Mouse (Mus musculus): ENCODE results near the gene Kcnn1.
"Not testable (repeated sequence)": the region's sequence is repeated elsewhere in the genome, so short reads cannot be mapped to it uniquely, and the experiment has no call there.

Gene Kcnn1

GRCm38 (mm10) chr8:70841147-70842072, 21.6 kb downstream of the Kcnn1 start:
- peak; percentile 91 for DNase-seq (ENCODE audit: low spot score)

GRCm38 (mm10) chr8:70840590-70840989, 22.5 kb downstream of the Kcnn1 start:
- DNase-seq (ENCODE audit: low spot score) = no peak

GRCm38 (mm10) chr8:70839408-70840351, 23.4 kb downstream of the Kcnn1 start, which contains the start of gene Arrdc2:
Gene Arrdc2 (minus strand): TSS chr8:70839720.
- peak; percentile 100 for DNase-seq (ENCODE audit: low spot score)

DNA sequence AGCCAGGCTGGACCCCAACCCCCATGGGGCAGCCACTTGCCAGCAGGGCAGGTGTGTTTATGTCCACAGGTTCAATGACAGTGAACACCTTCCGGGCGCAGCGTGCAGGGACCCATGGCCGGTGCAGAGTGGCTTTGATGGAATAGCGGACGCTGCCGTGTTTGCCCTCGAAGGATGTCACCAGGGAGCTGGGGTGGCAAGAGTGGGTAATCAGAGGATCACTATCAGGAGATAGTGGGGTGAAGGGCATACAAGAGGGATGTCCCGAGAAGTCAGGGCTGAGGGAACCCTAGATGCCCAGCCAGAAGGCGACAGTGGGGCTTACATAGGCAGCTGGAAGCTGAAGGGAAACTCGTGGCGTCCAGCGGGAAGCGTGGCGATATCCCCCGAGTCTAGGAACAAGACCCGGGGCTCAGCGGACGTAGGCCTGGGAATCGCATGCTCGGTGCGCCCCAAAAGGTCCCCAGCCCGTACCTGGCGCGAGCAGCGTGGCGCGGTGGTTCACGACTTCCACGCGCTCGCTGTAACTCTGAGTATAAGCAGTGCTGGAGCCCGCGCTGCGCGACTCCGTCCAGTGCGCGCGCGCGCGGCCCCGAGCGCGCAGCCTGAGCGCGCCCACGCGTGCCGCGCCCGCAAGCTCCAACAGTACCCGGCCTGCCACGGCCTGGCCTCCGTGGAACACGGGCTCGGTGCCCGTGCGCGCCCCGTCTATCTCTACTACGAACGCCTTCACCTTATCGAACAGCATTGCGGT, 24.2 kb downstream of the Kcnn1 start:
- DNase-seq (ENCODE audit: low spot score) = peak; percentile 27

GRCm38 (mm10) chr8:70836666-70837065, 26.4 kb downstream of the Kcnn1 start:
- no peak for DNase-seq (ENCODE audit: low spot score)

- no peak for DNase-seq (ENCODE audit: low spot score)
Observed at GRCm38 (mm10) chr8:70834071-70834470, 29.0 kb downstream of the Kcnn1 start.

- DNase-seq (ENCODE audit: low spot score) = peak; percentile 70
Observed at GRCm38 (mm10) chr8:70833520-70833919, 29.5 kb downstream of the Kcnn1 start.

DNA sequence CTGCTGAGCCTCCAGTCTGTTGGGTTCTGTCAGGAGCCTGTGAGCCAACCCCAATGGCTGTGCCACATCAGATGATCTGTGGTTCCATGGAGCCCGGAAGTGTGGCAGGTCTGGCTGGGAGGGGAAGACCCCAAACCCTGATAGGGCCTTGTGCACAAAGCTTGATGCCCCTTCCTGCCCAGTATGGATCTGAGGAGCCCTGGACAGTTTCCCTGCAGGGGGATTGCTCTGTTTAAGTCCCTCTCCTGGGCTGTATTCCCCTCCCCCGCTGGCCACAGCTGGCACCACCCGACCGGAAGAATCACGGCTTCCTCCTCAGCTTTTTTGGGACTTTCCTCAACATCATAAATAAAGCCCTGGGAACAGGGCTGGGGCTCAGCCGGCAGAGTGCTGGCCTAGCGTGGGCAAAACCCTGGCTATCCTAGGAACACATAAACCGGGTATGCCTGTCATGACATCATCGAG, 30.0 kb downstream of the Kcnn1 start:
- no peak for DNase-seq (ENCODE audit: low spot score)

- DNase-seq (ENCODE audit: low spot score) = no peak
Observed at GRCm38 (mm10) chr8:70832371-70832770, 30.7 kb downstream of the Kcnn1 start.

DNA sequence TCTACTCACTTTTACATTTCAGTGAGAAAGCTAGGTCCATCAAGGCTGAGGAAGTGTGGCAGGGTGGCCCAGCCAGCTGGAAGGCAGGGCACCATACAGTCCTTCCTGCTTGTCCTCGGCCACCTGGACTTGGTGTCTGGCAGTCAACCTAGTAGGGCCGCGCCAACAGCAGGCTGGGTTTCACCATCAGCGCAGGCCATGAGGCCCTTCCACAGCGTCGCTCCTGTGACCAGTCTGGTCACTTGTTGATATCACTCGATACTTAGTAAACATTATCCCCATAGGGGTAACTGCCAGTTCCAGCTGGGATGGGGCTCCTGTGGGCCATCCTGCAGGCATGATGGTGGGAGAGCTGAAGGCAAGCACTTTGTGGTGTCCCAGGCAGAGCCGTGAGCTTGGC, 31.5 kb downstream of the Kcnn1 start:
- no peak for DNase-seq (ENCODE audit: low spot score)

DNA sequence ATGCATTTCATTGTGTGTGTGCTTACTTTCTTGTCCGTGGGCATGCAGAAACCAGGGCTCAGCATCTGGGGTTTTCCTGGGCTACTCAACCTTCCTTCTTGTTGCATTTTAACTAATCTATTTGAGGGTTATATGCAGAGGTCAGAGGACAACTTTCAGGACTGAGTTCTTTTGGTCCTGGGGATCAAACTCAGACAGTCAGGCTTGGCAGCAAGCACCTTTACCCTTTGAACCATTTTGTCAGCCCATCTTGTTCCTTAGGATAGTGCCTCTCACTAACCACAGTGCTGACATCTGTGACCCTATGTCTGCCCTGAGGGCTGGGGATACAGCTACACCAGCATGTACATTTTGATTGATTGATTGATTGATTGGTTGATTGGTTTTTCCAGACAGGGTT, 35.3 kb downstream of the Kcnn1 start:
- no peak for DNase-seq (ENCODE audit: low spot score)

DNA sequence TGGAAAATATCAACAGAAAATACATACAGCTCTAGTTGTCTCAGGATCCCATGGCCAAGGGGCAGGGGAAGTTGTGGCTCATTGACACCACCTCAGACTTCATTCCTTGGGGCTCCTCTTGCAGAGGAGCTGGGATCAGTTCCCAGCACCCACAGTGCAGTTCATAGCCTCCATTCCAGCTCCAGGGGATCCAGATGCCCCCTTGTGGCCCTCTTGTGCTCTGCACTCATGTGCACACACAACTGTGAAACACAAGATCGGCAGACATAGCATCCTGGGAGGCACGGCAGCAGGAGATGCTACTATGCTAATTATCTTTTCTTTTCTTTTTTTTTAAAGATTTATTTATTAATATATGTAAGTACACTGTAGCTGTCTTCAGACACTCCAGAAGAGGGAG, 36.0 kb downstream of the Kcnn1 start:
- no peak for DNase-seq (ENCODE audit: low spot score)

DNA sequence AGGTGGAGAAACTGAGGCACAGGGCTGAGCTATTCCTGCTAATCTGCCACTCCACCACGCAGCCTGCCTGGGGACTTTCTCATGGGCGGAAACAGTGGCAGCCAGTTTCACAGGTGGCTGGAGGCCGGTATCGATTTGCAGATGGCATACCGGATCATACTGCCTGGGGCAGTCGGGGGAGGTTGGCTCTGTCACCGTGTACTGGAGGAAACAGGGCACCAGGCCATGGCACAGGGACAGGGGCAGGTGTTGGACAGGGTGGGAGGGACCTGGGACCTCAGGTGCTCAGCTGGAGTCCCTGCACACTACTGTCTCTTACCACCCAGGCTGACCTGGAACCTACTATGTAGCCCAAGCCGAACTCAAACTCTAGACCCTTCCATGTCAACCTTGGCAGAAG, 37.2 kb downstream of the Kcnn1 start:
- peak; percentile 47 for DNase-seq (ENCODE audit: low spot score)

GRCm38 (mm10) chr8:70823802-70824201, 39.3 kb downstream of the Kcnn1 start:
- DNase-seq (ENCODE audit: low spot score) = no peak

DNA sequence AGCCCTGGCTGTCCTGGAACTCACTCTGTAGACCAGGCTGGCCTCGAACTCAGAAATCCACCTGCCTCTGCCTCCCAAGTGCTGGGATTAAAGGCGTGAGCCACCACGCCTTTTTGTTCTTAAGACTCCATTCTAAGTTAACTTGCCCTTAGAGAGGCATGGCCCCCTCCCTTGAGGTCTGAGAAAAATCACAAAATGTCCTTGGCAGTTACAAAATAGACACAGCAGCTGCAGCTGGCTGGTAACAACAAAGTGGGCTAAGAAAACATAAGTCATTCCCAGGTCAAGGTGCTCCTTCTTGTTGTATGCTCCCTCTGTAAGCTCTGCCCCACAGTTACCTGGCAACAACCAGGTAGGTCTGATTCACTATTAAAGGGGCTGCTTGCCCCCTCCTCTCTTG, 40.5 kb downstream of the Kcnn1 start:
- not testable (repeated sequence) for DNase-seq (ENCODE audit: low spot score)

GRCm38 (mm10) chr8:70821992-70822391, 41.1 kb downstream of the Kcnn1 start:
- DNase-seq (ENCODE audit: low spot score) = no peak

DNA sequence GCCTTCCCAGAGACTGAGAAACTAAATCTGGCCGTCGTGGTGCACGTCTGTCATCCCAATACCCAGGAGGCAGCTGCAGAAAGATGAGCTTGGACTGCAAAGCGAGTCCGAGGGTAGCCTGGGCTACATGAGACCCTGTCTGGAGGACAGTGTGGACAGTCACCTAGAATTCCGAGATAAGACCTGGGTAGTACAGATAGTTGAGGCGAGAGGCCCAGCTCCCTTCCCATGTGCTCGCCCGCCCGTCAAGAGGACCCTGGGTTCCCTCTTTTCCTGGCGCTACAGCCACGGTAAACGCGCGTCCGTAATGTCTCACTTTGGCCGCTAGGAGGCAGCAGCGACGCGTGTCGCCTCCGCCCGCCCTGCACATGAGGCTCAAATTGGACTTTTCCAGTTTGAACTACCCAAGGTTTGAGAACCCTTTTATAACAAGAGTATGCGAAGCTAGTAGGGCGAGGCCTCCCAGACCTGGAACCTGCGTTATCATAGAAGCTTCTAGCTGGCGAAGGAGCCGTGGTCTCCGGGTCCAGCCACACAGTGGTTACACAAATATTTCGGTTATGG, 41.6 kb downstream of the Kcnn1 start:
- DNase-seq (ENCODE audit: low spot score) = peak; percentile 70

DNA sequence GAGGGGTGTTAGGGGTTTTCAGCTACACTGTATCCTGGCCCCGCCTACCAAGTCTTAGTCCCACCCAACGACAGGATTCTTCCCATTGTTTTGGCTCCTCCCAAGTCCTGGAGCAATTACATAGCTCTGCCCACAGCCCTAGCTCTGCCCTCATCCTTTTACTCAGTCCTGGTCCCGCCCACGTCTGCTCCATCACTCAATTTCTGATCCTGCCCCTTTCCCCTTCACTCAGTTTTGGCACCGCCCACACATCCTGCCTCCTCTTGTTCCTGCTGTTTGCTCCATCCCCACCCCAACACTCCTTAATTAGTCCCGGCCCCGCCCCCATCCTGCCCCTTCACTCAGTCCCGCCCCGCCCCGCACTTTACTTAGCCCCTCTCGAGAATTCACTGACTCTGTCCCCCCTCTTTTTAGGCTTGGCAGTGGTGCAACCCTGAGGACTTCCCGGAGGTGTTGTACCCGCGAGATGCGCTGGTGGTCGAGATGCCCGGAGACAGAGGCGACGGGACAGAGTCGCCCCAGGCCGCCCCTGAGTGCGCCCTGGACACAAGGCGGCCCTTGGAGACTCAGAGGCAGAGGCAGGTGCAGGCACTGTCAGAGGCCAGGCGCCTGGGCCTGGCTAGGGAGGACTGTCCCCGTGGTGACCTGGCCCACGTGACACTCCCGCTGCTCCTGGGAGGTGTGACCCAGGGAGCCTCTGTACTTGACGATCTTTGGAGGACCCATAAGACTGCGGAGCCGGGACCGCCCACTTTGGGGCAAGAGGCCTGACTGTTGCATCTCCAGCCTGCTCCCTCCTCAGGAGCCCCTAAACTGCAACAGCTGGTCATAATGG, 42.7 kb downstream of the Kcnn1 start:
- peak; percentile 75 for DNase-seq (ENCODE audit: low spot score)

DNA sequence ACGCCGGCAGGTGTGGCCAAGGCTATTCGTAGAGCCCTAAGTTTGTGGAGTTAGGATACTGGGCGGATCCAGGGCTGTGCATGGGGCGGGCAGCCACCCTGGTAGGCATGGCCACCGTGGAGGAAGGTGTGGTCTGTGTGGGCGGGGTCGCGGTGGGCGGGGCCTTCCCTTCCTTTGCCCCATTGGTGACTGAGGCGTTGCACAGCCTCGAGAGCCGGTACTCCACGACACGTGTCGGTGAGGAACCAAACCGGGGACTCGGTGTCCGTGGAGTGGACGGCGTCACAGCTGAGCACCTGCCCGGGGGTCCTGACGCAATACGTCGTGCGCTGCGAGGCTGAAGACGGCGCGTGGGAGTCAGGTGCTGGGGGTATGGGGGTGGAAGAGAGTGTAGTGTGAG, 46.4 kb downstream of the Kcnn1 start:
- peak; percentile 67 for DNase-seq (ENCODE audit: low spot score)

DNA sequence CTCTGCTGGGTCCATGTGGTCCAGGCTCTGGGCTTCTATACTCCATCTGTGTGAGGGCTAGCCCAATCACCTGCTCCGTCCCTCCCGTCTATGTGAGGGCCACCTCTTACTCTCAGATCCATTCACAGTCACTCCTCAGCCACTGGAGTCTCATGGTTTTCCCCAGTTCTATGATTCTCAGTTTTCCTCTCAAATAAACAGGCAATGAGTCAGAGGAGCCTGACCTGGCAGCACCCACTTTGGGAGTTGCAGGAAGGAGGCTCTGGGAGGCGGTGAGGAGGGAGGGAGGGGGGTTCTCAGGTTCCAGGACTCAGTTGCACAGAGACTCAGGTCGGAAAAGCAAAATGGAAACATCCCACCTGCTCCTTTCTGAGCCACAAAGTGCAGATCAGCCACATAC, 50.2 kb downstream of the Kcnn1 start:
- no peak for DNase-seq (ENCODE audit: low spot score)

GRCm38 (mm10) chr8:70812055-70812454, 51.0 kb downstream of the Kcnn1 start:
- DNase-seq (ENCODE audit: low spot score) = no peak

All from urinary bladder, postnatal 14 days (tissue).